Mouse (Mus musculus) myocyte (in vitro differentiated cells): ENCODE measurements around the gene Tmem100.

ENCODE experiments used
- CEBPB ChIP-seq: IDR thresholded peaks from 2 replicates; pipeline ENCODE4 v1.6.1; 2011; ENCODE audit warnings: mild to moderate bottlenecking, moderate library complexity; ENCODE audit not compliant: poor library complexity, insufficient read depth, severe bottlenecking
- E2F4 ChIP-seq: IDR thresholded peaks from one replicate; pipeline ENCODE4 v1.6.1; 2011; ENCODE audit warnings: mild to moderate bottlenecking, control low read depth, moderate library complexity; ENCODE audit not compliant: insufficient read depth
- MYOD1 ChIP-seq, 3 experiments: IDR thresholded peaks; one replicate each; pipeline ENCODE4 v1.6.1; 2011; ENCODE audit warnings: control low read depth in 2 of 3, low read depth in 2 of 3, mild to moderate bottlenecking in 2 of 3, moderate library complexity in 1 of 3; ENCODE audit not compliant: insufficient read length in 2 of 3, control insufficient read depth in 1 of 3
- MYOG ChIP-seq, 3 experiments: IDR thresholded peaks; one replicate each; pipeline ENCODE4 v1.6.1; 2011; ENCODE audit warnings: control low read depth in 2 of 3, low read depth in 2 of 3, mild to moderate bottlenecking in 2 of 3; ENCODE audit not compliant: insufficient read length in 2 of 3, control insufficient read depth in 1 of 3, insufficient read depth in 1 of 3
- POLR2A ChIP-seq: IDR thresholded peaks from one replicate; pipeline ENCODE4 v1.6.1; 2011; ENCODE audit warnings: low read depth, mild to moderate bottlenecking, control low read depth, moderate library complexity; ENCODE audit not compliant: insufficient read length
- POLR2AphosphoS2 ChIP-seq: IDR thresholded peaks from one replicate; pipeline ENCODE4 v1.6.1; 2011; ENCODE audit warnings: low read depth, control low read depth; ENCODE audit not compliant: insufficient read length
- SRF ChIP-seq: IDR thresholded peaks from one replicate; pipeline ENCODE4 v1.6.1; 2011; ENCODE audit warnings: low read depth; ENCODE audit not compliant: control insufficient read depth, insufficient read length
- TCF12 ChIP-seq: IDR thresholded peaks from one replicate; pipeline ENCODE4 v1.6.1; 2011; ENCODE audit warnings: mild to moderate bottlenecking, control low read depth; ENCODE audit not compliant: poor library complexity, insufficient read depth, severe bottlenecking
- USF1 ChIP-seq: IDR thresholded peaks from one replicate; pipeline ENCODE4 v1.6.1; 2011; ENCODE audit warnings: low read depth, mild to moderate bottlenecking, control low read depth, moderate library complexity

DNA sequence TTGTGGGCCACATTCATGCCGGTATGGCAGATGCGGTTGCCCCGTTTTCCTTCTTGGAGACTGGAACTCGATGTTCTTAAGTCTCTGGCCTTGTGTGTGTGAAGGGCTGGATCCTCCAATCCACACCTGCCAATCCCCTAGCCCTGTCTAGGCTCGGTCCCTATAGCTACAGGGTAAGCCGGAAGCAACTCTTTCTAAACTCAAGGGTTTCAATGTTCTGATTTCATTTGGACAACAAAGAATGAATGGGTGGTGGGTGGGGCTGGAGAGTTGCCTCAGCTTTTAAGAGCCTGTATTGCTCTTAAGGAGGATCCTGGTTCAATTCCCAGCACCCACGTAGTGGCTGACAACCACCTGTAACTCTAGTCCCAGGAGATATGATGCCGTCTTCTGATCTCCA is 43.6 kb upstream of the Tmem100 start:
- TF ChIP-seq E2F4 (no peak), USF1 (no peak), POLR2A (no peak), TCF12 (no peak), CEBPB (no peak), MYOG (IDR thresholded peaks at IDR 0.05; ENCODE audit: control insufficient read depth in 1 of 3, insufficient read depth in 1 of 3, insufficient read length in 2 of 3, low read depth in 2 of 3) (no peak), SRF (no peak), MYOD1 (IDR thresholded peaks at IDR 0.05; ENCODE audit: control insufficient read depth in 1 of 3, insufficient read length in 2 of 3, low read depth in 2 of 3) (no peak), POLR2AphosphoS2 (no peak)
